Mouse (Mus musculus): ENCODE results near the gene Gm45837.

DNA sequence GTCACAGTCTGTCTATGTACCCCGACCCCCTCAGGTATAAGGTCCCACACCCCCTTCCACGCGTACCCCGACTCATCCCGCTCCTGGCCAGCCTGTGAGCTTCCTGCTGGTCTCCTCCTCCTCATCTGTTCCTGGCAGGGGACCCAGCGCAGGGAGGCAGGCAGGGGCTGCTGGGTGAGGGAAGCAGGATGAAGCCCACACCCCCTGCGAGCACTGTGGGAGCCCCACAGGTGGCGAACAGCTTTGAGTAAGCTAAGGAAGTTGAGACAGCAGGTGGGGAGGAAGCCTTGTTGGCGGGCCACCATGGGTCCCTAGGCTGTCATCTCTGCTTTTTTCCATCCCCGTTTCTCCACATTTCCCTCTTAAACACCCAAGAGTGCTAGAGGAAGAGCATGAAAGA is 88.6 kb downstream of the Gm45837 start:
- TF ChIP-seq POLR2A (IDR thresholded peaks at IDR 0.05; ENCODE audit: extremely low read depth, insufficient read depth, low read length): no peak
- TF ChIP-seq CTCF (IDR thresholded peaks at IDR 0.05; ENCODE audit: low read depth, low read length): no peak

All from liver, adult 2 months (tissue).